Mouse (Mus musculus) myocyte (in vitro differentiated cells): ENCODE results near the gene Fmo5.

Experiments
- CEBPB ChIP-seq: IDR thresholded peaks from 2 replicates; pipeline ENCODE4 v1.6.1; 2011; ENCODE audit warnings: mild to moderate bottlenecking, moderate library complexity; ENCODE audit not compliant: poor library complexity, insufficient read depth, severe bottlenecking
- POLR2A ChIP-seq: IDR thresholded peaks from one replicate; pipeline ENCODE4 v1.6.1; 2011; ENCODE audit warnings: low read depth, mild to moderate bottlenecking, control low read depth, moderate library complexity; ENCODE audit not compliant: insufficient read length
- TCF12 ChIP-seq: IDR thresholded peaks from one replicate; pipeline ENCODE4 v1.6.1; 2011; ENCODE audit warnings: mild to moderate bottlenecking, control low read depth; ENCODE audit not compliant: poor library complexity, insufficient read depth, severe bottlenecking
- USF1 ChIP-seq: IDR thresholded peaks from one replicate; pipeline ENCODE4 v1.6.1; 2011; ENCODE audit warnings: low read depth, mild to moderate bottlenecking, control low read depth, moderate library complexity

GRCm38 (mm10) chr3:97690590-97690989, 62.0 kb downstream of the Fmo5 start:
- no peak for TF ChIP-seq TCF12
- TF ChIP-seq USF1 = no peak
- TF ChIP-seq CEBPB = no peak
- TF ChIP-seq POLR2A = no peak
